Mouse (Mus musculus) left cerebral cortex, adult 6 months (tissue): ENCODE measurements around the gene Btbd1. TPM values are rescaled to one million over a fixed set of nuclear protein-coding genes. Genes with fewer than 3 reads are reported as not detected.

Experiments used
- long read RNA-seq, 2 experiments: library from polyadenylated mRNA; unstranded; transcript quantifications; one replicate each; pipeline ENCODE4 v2.0.0; 2019 to 2020
- polyA plus RNA-seq: library from polyadenylated mRNA; unstranded; fragments of <200 nt; fragmentation: Nextera tagmentation; gene quantifications from 2 replicates; pipeline ENCODE4 v1.2.3, GENCODE M21; 2021

Btbd1 gene
- polyA plus RNA-seq: 21.7 and 101 TPM in 2 replicates
- long read RNA-seq, experiment 1, transcript Btbd1-201 (8 exons, 3,001 nt): major isoform, 106 of 163 reads
- long read RNA-seq, experiment 1, partial matches to known transcripts: 38 of 163 reads
- long read RNA-seq, experiment 1, other reads (novel, unspliced or antisense): 19 of 163 reads
- long read RNA-seq, experiment 2, transcript Btbd1-201 (8 exons, 3,001 nt): major isoform, 5 of 47 reads
- long read RNA-seq, experiment 2, partial matches to known transcripts: 12 of 47 reads
- long read RNA-seq, experiment 2, other reads (novel, unspliced or antisense): 30 of 47 reads

DNA sequence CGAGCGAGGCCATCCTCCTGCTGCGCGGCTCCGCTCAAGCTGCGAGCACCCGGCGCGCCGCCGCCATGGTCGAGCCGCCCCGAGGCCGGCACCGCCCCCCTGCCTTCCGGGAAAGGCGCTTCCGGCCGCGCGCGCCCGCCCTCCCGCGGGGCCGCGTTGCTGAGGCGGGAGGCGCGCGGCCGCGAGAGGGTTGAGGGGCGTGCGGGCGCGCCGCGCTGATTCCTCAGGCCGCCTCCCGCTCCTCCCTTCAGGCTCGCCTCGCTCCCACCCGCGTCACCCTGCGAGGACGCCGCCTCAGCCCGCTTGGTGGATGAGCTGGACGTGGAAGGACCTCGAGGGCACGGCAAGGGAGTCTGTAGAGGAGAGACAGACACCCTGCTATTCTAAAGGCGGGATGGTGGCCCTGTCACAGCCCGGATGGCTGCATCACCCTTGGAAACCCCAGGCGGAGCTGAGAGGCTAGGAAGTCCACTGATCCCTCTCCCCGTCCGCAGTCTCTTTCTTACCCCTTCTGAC is at the start of gene Btbd1:
Gene Btbd1 (minus strand): TSS at position 53 of the 516 bp plus-strand sequence.

DNA sequence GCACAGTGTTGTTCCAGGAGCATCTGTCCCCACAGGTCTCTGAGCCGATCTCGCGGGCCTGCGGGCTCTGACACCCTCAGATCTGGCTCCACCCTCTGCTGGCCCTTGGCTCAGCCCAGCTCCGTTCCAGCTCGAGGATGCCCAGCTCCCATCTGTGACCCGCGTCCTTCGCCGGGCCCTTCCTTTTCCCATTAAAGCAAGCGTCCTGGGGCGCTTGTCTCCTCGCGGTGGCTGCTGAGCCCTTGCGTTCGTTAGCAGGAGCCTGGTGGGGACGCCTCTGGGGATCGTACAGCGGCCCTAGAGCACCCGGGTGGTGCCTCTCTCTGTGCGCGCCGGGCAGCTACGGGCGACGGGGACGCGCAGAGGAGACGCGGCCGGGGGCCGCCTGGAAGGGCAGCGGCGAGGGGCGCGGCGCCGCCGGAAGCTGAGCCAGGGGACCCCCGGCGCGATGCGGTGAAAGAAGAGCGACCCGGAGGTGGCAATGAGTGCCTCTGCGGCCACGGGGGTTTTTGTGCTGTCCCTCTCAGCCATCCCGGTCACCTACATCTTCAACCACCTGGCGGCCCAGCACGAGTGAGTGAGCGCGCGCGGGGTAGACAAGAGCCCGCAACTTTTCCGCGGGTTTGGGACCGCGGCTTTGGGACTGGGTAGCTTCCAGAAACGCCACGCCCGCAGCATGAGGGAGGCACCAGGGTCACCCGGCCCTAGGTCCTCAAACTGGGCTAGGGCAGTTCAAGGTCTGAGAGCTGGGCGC is 29.9 kb upstream of the Btbd1 start, which contains the start of gene Tm6sf1:
Gene Tm6sf1 (plus strand): TSS at position 34 of the 754 bp plus-strand sequence.

DNA sequence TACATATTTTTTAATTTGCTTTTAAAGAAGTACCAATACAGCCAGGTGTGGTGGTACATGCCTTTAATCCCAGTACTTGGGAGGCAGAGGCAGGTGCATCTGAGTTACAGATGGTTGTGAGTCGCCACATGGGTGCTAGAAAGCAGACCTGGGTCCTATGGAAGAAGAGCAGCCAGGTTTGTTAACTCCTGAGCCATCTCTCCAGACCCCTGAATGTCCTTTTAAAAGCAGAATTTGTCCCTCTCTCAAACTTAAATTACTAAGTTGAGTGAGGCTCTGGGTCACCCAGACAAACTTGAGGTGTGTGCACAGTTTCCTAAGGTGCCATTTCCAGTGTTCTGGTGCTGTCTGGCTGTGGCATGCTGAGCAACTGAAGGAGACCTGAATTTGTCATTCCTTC is 26.5 kb upstream of the Btbd1 start, which contains the start of gene Gm10160:
Gene Gm10160 (minus strand): TSS at position 101 of the 400 bp plus-strand sequence.

DNA sequence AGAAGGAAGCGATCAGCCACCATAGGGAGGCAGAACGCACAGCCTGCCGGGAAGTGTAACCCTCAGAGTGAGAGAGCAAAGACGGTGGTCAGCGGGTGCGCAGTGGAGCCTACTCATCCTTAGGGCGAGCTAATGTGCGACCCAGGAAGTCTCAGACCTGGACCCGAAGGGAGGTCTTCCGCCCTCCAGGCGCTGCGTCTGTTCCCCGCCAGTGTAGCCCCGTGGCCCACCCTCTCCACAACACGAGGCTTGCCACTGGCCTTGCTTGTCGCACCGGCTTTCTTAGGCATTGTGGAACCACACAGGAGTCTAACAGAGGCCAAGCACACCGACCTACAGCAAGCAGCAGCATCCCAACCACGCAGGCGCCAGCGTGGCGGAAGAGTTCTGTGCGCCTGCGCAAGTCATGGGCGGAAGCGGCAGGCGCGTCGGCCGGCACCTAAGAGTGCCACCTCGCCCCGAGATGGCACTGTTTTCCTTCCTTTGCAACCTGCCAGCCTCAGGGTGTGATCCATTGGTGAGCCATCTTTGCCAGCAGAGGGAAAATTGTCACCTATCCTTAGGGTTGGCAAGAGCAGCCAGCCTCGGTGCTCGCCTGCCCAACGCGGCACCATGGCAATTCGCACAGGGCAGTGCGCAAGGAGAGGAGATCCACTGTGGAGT is 40.0 kb downstream of the Btbd1 start, which contains the start of gene 3110040N11Rik:
Gene 3110040N11Rik (minus strand): TSS at position 384 of the 663 bp plus-strand sequence.

DNA sequence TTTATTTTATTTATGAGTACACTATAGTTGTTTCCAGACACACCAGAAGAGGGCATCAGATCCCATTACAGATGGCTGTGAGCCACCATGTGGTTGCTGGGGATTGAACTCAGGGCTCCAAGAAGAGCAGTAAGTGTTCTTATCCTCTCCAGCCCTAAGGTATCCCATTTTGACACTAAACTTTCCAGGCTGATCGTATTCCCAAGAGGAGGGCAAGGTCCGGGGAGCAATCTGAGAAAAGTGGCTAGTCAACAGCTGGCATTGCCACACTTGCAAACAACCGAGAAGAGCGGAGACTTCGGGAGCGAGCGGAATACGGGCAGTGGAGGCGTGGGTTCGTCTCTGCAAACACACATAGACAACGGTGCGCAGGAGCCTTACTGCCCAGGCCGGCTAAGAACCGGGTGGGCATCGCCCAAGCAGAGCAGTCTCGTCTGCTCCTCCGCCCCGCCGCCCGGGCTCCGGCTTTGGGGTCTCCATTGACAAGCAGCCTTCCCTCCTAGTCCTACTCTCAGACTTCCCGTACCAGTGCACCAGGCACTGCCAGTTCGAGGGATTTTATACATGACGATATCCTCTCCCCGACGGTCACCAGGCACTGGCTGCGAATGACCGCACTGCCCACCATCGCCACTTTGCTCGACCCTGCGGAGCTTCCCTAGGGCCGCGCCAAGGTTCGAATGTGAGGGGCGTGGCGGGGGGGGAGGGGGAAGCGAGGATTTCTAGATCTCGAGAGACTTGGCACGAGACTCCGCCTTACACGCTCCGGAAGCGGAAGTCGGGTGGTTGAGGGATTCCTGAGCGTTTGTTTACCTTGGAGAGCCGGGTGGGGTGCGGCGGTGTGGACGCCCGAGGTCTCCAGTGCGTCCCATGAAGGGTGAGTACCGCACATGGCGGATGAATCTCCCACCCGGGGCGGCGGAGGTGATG is 66.8 kb downstream of the Btbd1 start, which contains the start of gene Ramac:
Gene Ramac (plus strand): TSS at position 746 of the 930 bp plus-strand sequence.

Other genes starting within 250 kb of the Btbd1 start
- gene Homer2, start 121.9 kb downstream of the Btbd1 start, polyA plus RNA-seq: 21.8 and 51.4 TPM in 2 replicates
- gene Ramac, start 66.5 kb downstream of the Btbd1 start, polyA plus RNA-seq: 186 and 227 TPM in 2 replicates
- gene 3110040N11Rik, start 40.0 kb downstream of the Btbd1 start, polyA plus RNA-seq: 50.3 and 62.5 TPM in 2 replicates
- gene Gm10160, start 26.4 kb upstream of the Btbd1 start, polyA plus RNA-seq: not detected in 2 replicates
- 3.2 and 17.3 TPM in 2 replicates for gene Tm6sf1, start 29.6 kb upstream of the Btbd1 start, polyA plus RNA-seq
- 14.0 and 29.8 TPM in 2 replicates for gene Hdgfl3, start 105.0 kb upstream of the Btbd1 start, polyA plus RNA-seq
- not detected in 2 replicates for gene Bnc1, start 162.9 kb upstream of the Btbd1 start, polyA plus RNA-seq